Mouse (Mus musculus): Measurements from ENCODE around the gene Gosr1. TPM values are rescaled to one million over a fixed set of nuclear protein-coding genes. Genes with fewer than 3 reads are reported as not detected.
"Not testable (repeated sequence)": the region's sequence is repeated elsewhere in the genome, so short reads cannot be mapped to it uniquely, and the experiment has no call there.

Gene Gosr1
- polyA plus RNA-seq, 1 experiment from 2014 or later: 24.4 TPM

GRCm38 (mm10) chr11:76685604-76686003 lies 77.8 kb downstream of the Gosr1 start:
- DNase-seq (ENCODE audit: low spot score) (no peak), ATAC-seq (replicated peaks; ENCODE audit: low FRiP score) (no peak)
- no peak overlapping the region for H3K4me3 ChIP-seq (ENCODE audit: low read depth, low read length)
- H3K4me1 ChIP-seq (replicated peaks; ENCODE audit: control insufficient read depth, insufficient read depth, low read length): no peaks in the 10 kb centered on the region
- 63% methylated on average over 2 of the region's 2 CpGs for WGBS
- H3K9me3 ChIP-seq (ENCODE audit: control insufficient read depth, low read length): no peaks in the 10 kb centered on the region
- no peak overlapping the region for H3K4me2 ChIP-seq
- H3K36me3 ChIP-seq (ENCODE audit: control insufficient read depth, insufficient read depth, low read length): no peaks in the 10 kb centered on the region
- H3K27ac ChIP-seq (ENCODE audit: low read depth, low read length): no peak overlapping the region
- H3K27me3 ChIP-seq (replicated peaks; ENCODE audit: control insufficient read depth, insufficient read depth, low read length): peaks cover 9% of the 10 kb centered on the region; the same call in 1 of the 2 replicates
- no peak overlapping the region for H3K9ac ChIP-seq (ENCODE audit: low read depth, low read length)

DNA sequence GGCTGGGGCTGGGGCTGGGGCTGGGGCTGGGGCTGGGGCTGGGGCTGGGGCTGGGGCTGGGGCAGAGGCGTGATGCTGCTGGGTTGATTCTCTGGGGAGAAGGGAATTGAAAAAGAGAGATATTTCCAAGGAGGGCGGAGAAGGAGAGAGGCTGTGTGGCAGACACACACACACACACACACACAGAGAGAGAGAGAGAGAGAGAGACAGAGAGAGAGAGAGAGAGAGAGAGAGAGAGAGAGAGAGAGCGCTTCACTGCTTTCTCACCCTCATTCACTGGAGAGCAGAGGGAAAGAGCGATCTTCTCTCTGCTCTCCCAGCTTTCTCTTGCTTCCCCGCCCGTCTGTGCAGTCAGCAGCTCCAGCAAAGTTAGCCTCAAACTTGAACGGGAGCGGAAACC lies 83.9 kb downstream of the Gosr1 start, which contains the start of gene Trarg1:
TSS of gene Trarg1 (plus strand) at position 301 of the 400 bp plus-strand sequence.
- not testable (repeated sequence) for H3K9ac ChIP-seq (ENCODE audit: low read depth, low read length); DNase-seq (ENCODE audit: low spot score); H3K4me2 ChIP-seq; H3K4me3 ChIP-seq (ENCODE audit: low read depth, low read length); ATAC-seq (replicated peaks; ENCODE audit: low FRiP score); H3K9me3 ChIP-seq (ENCODE audit: control insufficient read depth, low read length); H3K36me3 ChIP-seq (ENCODE audit: control insufficient read depth, insufficient read depth, low read length); H3K4me1 ChIP-seq (replicated peaks; ENCODE audit: control insufficient read depth, insufficient read depth, low read length); H3K27ac ChIP-seq (ENCODE audit: low read depth, low read length)
- H3K27me3 ChIP-seq (replicated peaks; ENCODE audit: control insufficient read depth, insufficient read depth, low read length): peaks cover 13% of the 10 kb centered on the region
- 41% methylated on average over 8 of the region's 8 CpGs for WGBS

Other genes starting within 250 kb of the Gosr1 start
- gene Abr, start 141.3 kb downstream of the Gosr1 start, polyA plus RNA-seq (2014; fragmentation: Nextera tagmentation; extraction: Ambion mirVana): 11.6 and 12.9 TPM in 2 replicates
- gene Bhlha9, start 91.1 kb downstream of the Gosr1 start, polyA plus RNA-seq (2014; fragmentation: Nextera tagmentation; extraction: Ambion mirVana): 0.37 TPM in 1 of 2 replicates, not detected in the other
- gene Trarg1, start 83.8 kb downstream of the Gosr1 start, polyA plus RNA-seq (2014; fragmentation: Nextera tagmentation; extraction: Ambion mirVana): 0.07 TPM in 1 of 2 replicates, not detected in the other
- gene Cpd, start 83.4 kb upstream of the Gosr1 start, polyA plus RNA-seq (2014; fragmentation: Nextera tagmentation; extraction: Ambion mirVana): 14.4 and 14.5 TPM in 2 replicates
- gene Tmigd1, start 138.6 kb upstream of the Gosr1 start, polyA plus RNA-seq (2014; fragmentation: Nextera tagmentation; extraction: Ambion mirVana): not detected in 2 replicates
- gene Blmh, start 161.2 kb upstream of the Gosr1 start, polyA plus RNA-seq (2014; fragmentation: Nextera tagmentation; extraction: Ambion mirVana): 107 and 116 TPM in 2 replicates
- gene Slc6a4, start 235.0 kb upstream of the Gosr1 start, polyA plus RNA-seq (2014; fragmentation: Nextera tagmentation; extraction: Ambion mirVana): 1.9 TPM in 2 replicates